In genomic region chrX:169881253-169882219, GRCm38 (mm10) we compare ENCODE assay signal across 8 mouse cellular contexts.
DNase-seq lines count a peak whose midpoint lies in the region; ATAC-seq and TF ChIP-seq lines count a peak whose summit lies in the region.

No protein-coding gene starts in this region.

- H3K27ac ChIP-seq in kidney, postnatal 0 days: peak overlapping the region; percentile 75
- no peak overlapping the region; the same call in 1 of the 2 replicates for H3K27ac ChIP-seq in embryonic facial prominence, embryonic 11.5 days (replicated peaks; ENCODE audit: low read depth, low read length)
- H3K27ac ChIP-seq in hindbrain, embryonic 11.5 days (ENCODE audit: low read depth, low read length): peak overlapping the region; percentile 60; the same call in 1 of the 2 replicates
- H3K27ac ChIP-seq in midbrain, embryonic 15.5 days: peak overlapping the region; percentile 38; the same call in 1 of the 2 replicates

- H3K4me2 ChIP-seq in kidney, postnatal 0 days (ENCODE audit: low read length): peak overlapping the region; percentile 73
- H3K4me2 ChIP-seq in embryonic facial prominence, embryonic 11.5 days (ENCODE audit: low read depth, low read length): peak overlapping the region; percentile 47
- peak overlapping the region; percentile 46 for H3K4me2 ChIP-seq in hindbrain, embryonic 11.5 days (replicated peaks; ENCODE audit: low read depth, low read length)
- peak overlapping the region; percentile 66 for H3K4me2 ChIP-seq in midbrain, embryonic 15.5 days

- 0 out of 2 replicates have a peak, but pooled peaks have one; percentile 26 for ATAC-seq in kidney, postnatal 0 days (replicated peaks; ENCODE audit: low FRiP score, low read depth)
- ATAC-seq in embryonic facial prominence, embryonic 11.5 days (replicated peaks; ENCODE audit: insufficient number of reproducible peaks, low FRiP score, low TSS enrichment, low read depth): 0 out of 2 replicates have a peak, but pooled peaks have one; percentile 26
- ATAC-seq in hindbrain, embryonic 11.5 days (ENCODE audit: low FRiP score): peak; percentile 28; the same call in 1 of the 2 replicates
- ATAC-seq in midbrain, embryonic 15.5 days (replicated peaks): no peak
- ATAC-seq in erythroblast, adult 5-6 weeks (replicated peaks; ENCODE audit: low FRiP score, poor library complexity, severe bottlenecking): no peak

- H3K9me3 ChIP-seq in kidney, postnatal 0 days (replicated peaks; ENCODE audit: low read length): no peaks in the 10 kb centered on the region
- no peaks in the 10 kb centered on the region for H3K9me3 ChIP-seq in embryonic facial prominence, embryonic 11.5 days (replicated peaks; ENCODE audit: control insufficient read depth, low read length)
- no peaks in the 10 kb centered on the region for H3K9me3 ChIP-seq in hindbrain, embryonic 11.5 days (ENCODE audit: control insufficient read depth, low read length)
- no peaks in the 10 kb centered on the region for H3K9me3 ChIP-seq in midbrain, embryonic 15.5 days

- no peaks in the 10 kb centered on the region for H3K27me3 ChIP-seq in kidney, postnatal 0 days (ENCODE audit: insufficient read depth, low read length)
- peaks cover 8% of the 10 kb centered on the region; the same call in 1 of the 2 replicates for H3K27me3 ChIP-seq in embryonic facial prominence, embryonic 11.5 days (ENCODE audit: control insufficient read depth, insufficient read depth, low read length)
- peaks cover 6% of the 10 kb centered on the region for H3K27me3 ChIP-seq in hindbrain, embryonic 11.5 days (ENCODE audit: control insufficient read depth, insufficient read depth, low read length)
- H3K27me3 ChIP-seq in midbrain, embryonic 15.5 days (replicated peaks): no peaks in the 10 kb centered on the region; the same call in none of the 2 replicates

- 49% methylated on average over 10 of the region's 10 CpGs for WGBS in kidney, postnatal 0 days
- WGBS in embryonic facial prominence, embryonic 11.5 days: 36% methylated on average over 10 of the region's 10 CpGs
- 25% methylated on average over 10 of the region's 10 CpGs for WGBS in hindbrain, embryonic 11.5 days
- 30% methylated on average over 10 of the region's 10 CpGs for WGBS in midbrain, embryonic 15.5 days

- no peaks in the 10 kb centered on the region for H3K4me1 ChIP-seq in kidney, postnatal 0 days (replicated peaks; ENCODE audit: insufficient read depth, low read length)
- H3K4me1 ChIP-seq in embryonic facial prominence, embryonic 11.5 days (ENCODE audit: control insufficient read depth, insufficient read depth, low read length): no peaks in the 10 kb centered on the region
- H3K4me1 ChIP-seq in hindbrain, embryonic 11.5 days (replicated peaks; ENCODE audit: control insufficient read depth, insufficient read depth, low read length): no peaks in the 10 kb centered on the region
- peaks cover 4% of the 10 kb centered on the region; the same call in 1 of the 2 replicates for H3K4me1 ChIP-seq in midbrain, embryonic 15.5 days

- peak overlapping the region; percentile 31; the same call in 1 of the 2 replicates for H3K9ac ChIP-seq in kidney, postnatal 0 days (ENCODE audit: low read depth, low read length)
- peak overlapping the region; percentile 48 for H3K9ac ChIP-seq in embryonic facial prominence, embryonic 11.5 days (replicated peaks; ENCODE audit: low read length)
- peak overlapping the region; percentile 61; the same call in 1 of the 2 replicates for H3K9ac ChIP-seq in hindbrain, embryonic 11.5 days (ENCODE audit: low read depth, low read length)
- H3K9ac ChIP-seq in midbrain, embryonic 15.5 days: peak overlapping the region; percentile 5; the same call in 1 of the 2 replicates

- H3K36me3 ChIP-seq in kidney, postnatal 0 days (ENCODE audit: insufficient read depth, low read length): no peaks in the 10 kb centered on the region
- no peaks in the 10 kb centered on the region for H3K36me3 ChIP-seq in embryonic facial prominence, embryonic 11.5 days (replicated peaks; ENCODE audit: control insufficient read depth, insufficient read depth, low read depth, low read length)
- H3K36me3 ChIP-seq in hindbrain, embryonic 11.5 days (ENCODE audit: control insufficient read depth, insufficient read depth, low read length): no peaks in the 10 kb centered on the region
- no peaks in the 10 kb centered on the region for H3K36me3 ChIP-seq in midbrain, embryonic 15.5 days (replicated peaks)

- DNase-seq in kidney, postnatal 0 days (ENCODE audit: low spot score): no peak
- no peak for DNase-seq in kidney, postnatal 25 days
- DNase-seq in embryonic facial prominence, embryonic 11.5 days (ENCODE audit: low spot score): peak; percentile 33
- DNase-seq in hindbrain, embryonic 11.5 days (ENCODE audit: low spot score): peak; percentile 9
- DNase-seq in left cerebral cortex, adult 18-20 months (ENCODE audit: low spot score in 2 of 2): no peak
- no peak for DNase-seq in ovary, adult 18-20 months (ENCODE audit: low spot score)

- TF ChIP-seq CTCF in kidney, postnatal 0 days (IDR thresholded peaks at IDR 0.05; ENCODE audit: low read depth): no peak

- H3K4me3 ChIP-seq in kidney, postnatal 0 days (replicated peaks; ENCODE audit: low read depth, low read length): peak overlapping the region; percentile 45
- peak overlapping the region; percentile 51 for H3K4me3 ChIP-seq in embryonic facial prominence, embryonic 11.5 days (ENCODE audit: low read depth, low read length)
- H3K4me3 ChIP-seq in hindbrain, embryonic 11.5 days (ENCODE audit: low read depth, low read length): peak overlapping the region; percentile 55
- peak overlapping the region; percentile 55 for H3K4me3 ChIP-seq in midbrain, embryonic 15.5 days

Comparison
In these comparisons a context has a peak if more than half of its experiments do, and no peak if none do; other contexts are left out.
1. ATAC-seq: peak in kidney, postnatal 0 days (single experiment), embryonic facial prominence, embryonic 11.5 days (single experiment) and hindbrain, embryonic 11.5 days (single experiment); none in midbrain, embryonic 15.5 days (single experiment) and erythroblast, adult 5-6 weeks (single experiment).
2. DNase-seq: peak in embryonic facial prominence, embryonic 11.5 days (single experiment) and hindbrain, embryonic 11.5 days (single experiment); none in kidney, postnatal 0 days (single experiment), kidney, postnatal 25 days (0 of 2), left cerebral cortex, adult 18-20 months (0 of 2) and ovary, adult 18-20 months (single experiment).
3. H3K9ac ChIP-seq: peak in every context shown above with its lines; median percentile 61 in hindbrain, embryonic 11.5 days; 48 in embryonic facial prominence, embryonic 11.5 days; 31 in kidney, postnatal 0 days; 5 in midbrain, embryonic 15.5 days.
4. Peak in every context shown above with its lines, with median percentiles within 50 percentile points of each other: H3K4me2 ChIP-seq and H3K4me3 ChIP-seq.